Comparison of ENCODE assay signal across 10 mouse cellular contexts in the genomic region with DNA sequence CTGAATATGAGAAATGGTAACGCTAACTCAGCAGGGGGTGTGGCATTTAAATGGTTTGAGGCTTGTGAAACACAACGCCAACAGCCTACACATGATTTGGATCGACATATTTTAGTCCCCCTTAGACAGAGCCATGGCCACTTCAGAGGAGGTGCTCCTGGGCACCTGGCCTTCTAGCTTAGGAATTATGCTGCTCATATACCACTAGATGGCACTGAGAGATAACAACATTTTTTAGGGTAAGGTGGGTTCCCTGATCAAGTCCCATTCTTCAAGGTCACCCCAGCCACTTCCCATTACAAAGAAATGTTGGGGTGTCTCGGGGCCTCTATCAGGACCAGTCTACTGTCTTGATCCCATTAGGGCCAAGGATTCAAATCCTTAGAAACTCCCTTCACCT.
DNase-seq lines count a peak whose midpoint lies in the region; ATAC-seq and TF ChIP-seq lines count a peak whose summit lies in the region.
"Had no signal": no experiment of that assay in that cellular context is flagged by ENCODE, and none has a peak within 500 bp of the region (broad histone marks: within the 10 kb centered on the region; RNA-seq: fewer than 3 reads in every experiment).

No protein-coding gene starts in this region.

- no peak for TF ChIP-seq POLR2A in limb, embryonic 14.5 days (IDR thresholded peaks at IDR 0.05; ENCODE audit: borderline replicate concordance, extremely low read depth, insufficient read depth, insufficient read length)

- no peak for ATAC-seq in embryonic facial prominence, embryonic 11.5 days (replicated peaks; ENCODE audit: insufficient number of reproducible peaks, low FRiP score, low TSS enrichment, low read depth)
- ATAC-seq in limb, embryonic 14.5 days (ENCODE audit: low FRiP score, low read depth), result no peak
- ATAC-seq in Patski, result no peak
- peak; percentile 64 for ATAC-seq in hindbrain, postnatal 0 days

- no peak overlapping the region for H3K4me2 ChIP-seq in embryonic facial prominence, embryonic 11.5 days (ENCODE audit: low read depth, low read length)
- H3K4me2 ChIP-seq in limb, embryonic 14.5 days (replicated peaks; ENCODE audit: low read depth, low read length, severe bottlenecking), result no peak overlapping the region
- H3K4me2 ChIP-seq in hindbrain, postnatal 0 days (ENCODE audit: low read depth, low read length), result no peak overlapping the region

- H3K9me3 ChIP-seq in embryonic facial prominence, embryonic 11.5 days (replicated peaks; ENCODE audit: control insufficient read depth, low read length), result no peaks in the 10 kb centered on the region
- H3K9me3 ChIP-seq in embryonic facial prominence, embryonic 10.5 days, result no peaks in the 10 kb centered on the region
- H3K9me3 ChIP-seq in limb, embryonic 14.5 days (ENCODE audit: control insufficient read depth, low read length), result no peaks in the 10 kb centered on the region
- H3K9me3 ChIP-seq in limb, embryonic 10.5 days (replicated peaks), result no peaks in the 10 kb centered on the region
- H3K9me3 ChIP-seq in hindbrain, postnatal 0 days (ENCODE audit: low read length), result no peaks in the 10 kb centered on the region

- no peak overlapping the region for H3K27ac ChIP-seq in embryonic facial prominence, embryonic 11.5 days (replicated peaks; ENCODE audit: low read depth, low read length)
- no peak overlapping the region for H3K27ac ChIP-seq in embryonic facial prominence, embryonic 10.5 days (replicated peaks)
- no peak overlapping the region for H3K27ac ChIP-seq in limb, embryonic 14.5 days (replicated peaks; ENCODE audit: low read depth, low read length)
- H3K27ac ChIP-seq in limb, embryonic 10.5 days, result no peak overlapping the region
- no peak overlapping the region for H3K27ac ChIP-seq in hindbrain, postnatal 0 days

- CTCF ChIA-PET in Patski (lab: Charles Lee), result interaction anchor here (0.6 to 1.5 kb wide), 8 partner anchors 8 to 748 kb away, joined by 3 to 12 read pairs (median 3); partner anchors contain the start of gene Dcp1b

- no peaks in the 10 kb centered on the region for H3K4me1 ChIP-seq in embryonic facial prominence, embryonic 11.5 days (ENCODE audit: control insufficient read depth, insufficient read depth, low read length)
- 0 out of 2 replicates have a peak, but pooled peaks cover 3% of the 10 kb centered on the region for H3K4me1 ChIP-seq in embryonic facial prominence, embryonic 10.5 days
- no peaks in the 10 kb centered on the region for H3K4me1 ChIP-seq in limb, embryonic 14.5 days (ENCODE audit: control insufficient read depth, insufficient read depth, low read length)
- H3K4me1 ChIP-seq in limb, embryonic 10.5 days, result 0 out of 2 replicates have a peak, but pooled peaks cover 3% of the 10 kb centered on the region
- 0 out of 2 replicates have a peak, but pooled peaks cover 4% of the 10 kb centered on the region for H3K4me1 ChIP-seq in hindbrain, postnatal 0 days (ENCODE audit: insufficient read depth, low read length)

- peak; percentile 25 for DNase-seq in embryonic facial prominence, embryonic 11.5 days (ENCODE audit: low spot score)
- DNase-seq in embryonic facial prominence, embryonic 10.5 days (ENCODE audit: low spot score), result no peak
- peak; percentile 29 for DNase-seq in limb, embryonic 14.5 days (ENCODE audit: low spot score)
- no peak for DNase-seq in limb, embryonic 10.5 days (ENCODE audit: low spot score)
- DNase-seq in Patski (ENCODE audit: low read depth, low spot score), result no peak
- peak; percentile 67 for DNase-seq in hindbrain, postnatal 0 days (ENCODE audit: low spot score)
- no peak for DNase-seq in right cerebral cortex, postnatal 25 days
- no peak for DNase-seq in thymus, postnatal 10 days (ENCODE audit: low spot score in 2 of 2)
- DNase-seq: gastrocnemius, postnatal 10 days; lung, postnatal 10 days had no signal

- no peak overlapping the region for H3K9ac ChIP-seq in embryonic facial prominence, embryonic 11.5 days (replicated peaks; ENCODE audit: low read length)
- no peak overlapping the region for H3K9ac ChIP-seq in limb, embryonic 14.5 days (ENCODE audit: low read depth, low read length, severe bottlenecking)
- H3K9ac ChIP-seq in hindbrain, postnatal 0 days (replicated peaks; ENCODE audit: low read length), result no peak overlapping the region

- TF ChIP-seq CTCF in Patski (IDR thresholded peaks at IDR 0.05), result peak; percentile 71
- TF ChIP-seq CTCF in hindbrain, postnatal 0 days (IDR thresholded peaks at IDR 0.05; ENCODE audit: low read depth), result peak; percentile 79

- in situ Hi-C loops in Patski (cut with MboI; ENCODE audit: low pct_unique_long_range_greater_than_20kb), result loop anchor here (10.0 kb wide), 1 partner anchor 809 kb away; no protein-coding TSS in a partner anchor

- WGBS in embryonic facial prominence, embryonic 11.5 days, result 56% methylated on average over 4 of the region's 4 CpGs
- WGBS in embryonic facial prominence, embryonic 10.5 days, result 66% methylated on average over 4 of the region's 4 CpGs
- 52% methylated on average over 4 of the region's 4 CpGs for WGBS in limb, embryonic 14.5 days
- 64% methylated on average over 4 of the region's 4 CpGs for WGBS in limb, embryonic 10.5 days
- WGBS in hindbrain, postnatal 0 days, result 46% methylated on average over 4 of the region's 4 CpGs

- no peak overlapping the region for H3K4me3 ChIP-seq in embryonic facial prominence, embryonic 11.5 days (ENCODE audit: low read depth, low read length)
- no peak overlapping the region for H3K4me3 ChIP-seq in embryonic facial prominence, embryonic 10.5 days
- H3K4me3 ChIP-seq in limb, embryonic 14.5 days (replicated peaks; ENCODE audit: low read length), result no peak overlapping the region
- H3K4me3 ChIP-seq in limb, embryonic 10.5 days, result no peak overlapping the region
- no peak overlapping the region for H3K4me3 ChIP-seq in hindbrain, postnatal 0 days (ENCODE audit: low read length)

- no peaks in the 10 kb centered on the region for H3K27me3 ChIP-seq in embryonic facial prominence, embryonic 11.5 days (ENCODE audit: control insufficient read depth, insufficient read depth, low read length)
- H3K27me3 ChIP-seq in embryonic facial prominence, embryonic 10.5 days (replicated peaks; ENCODE audit: low read depth, poor library complexity, severe bottlenecking), result no peaks in the 10 kb centered on the region
- no peaks in the 10 kb centered on the region for H3K27me3 ChIP-seq in limb, embryonic 14.5 days (ENCODE audit: control insufficient read depth, insufficient read depth, low read length)
- no peaks in the 10 kb centered on the region for H3K27me3 ChIP-seq in limb, embryonic 10.5 days (ENCODE audit: low read depth, poor library complexity, severe bottlenecking)
- H3K27me3 ChIP-seq in Patski, result no peaks in the 10 kb centered on the region
- no peaks in the 10 kb centered on the region for H3K27me3 ChIP-seq in hindbrain, postnatal 0 days (ENCODE audit: insufficient read depth, low read length)

- POLR2A ChIA-PET in Patski (lab: Charles Lee), result no interaction called here

- no peaks in the 10 kb centered on the region for H3K36me3 ChIP-seq in embryonic facial prominence, embryonic 11.5 days (replicated peaks; ENCODE audit: control insufficient read depth, insufficient read depth, low read depth, low read length)
- no peaks in the 10 kb centered on the region for H3K36me3 ChIP-seq in embryonic facial prominence, embryonic 10.5 days (replicated peaks)
- H3K36me3 ChIP-seq in limb, embryonic 14.5 days (ENCODE audit: control insufficient read depth, insufficient read depth, low read length), result 0 out of 2 replicates have a peak, but pooled peaks cover 8% of the 10 kb centered on the region
- H3K36me3 ChIP-seq in limb, embryonic 10.5 days, result no peaks in the 10 kb centered on the region
- H3K36me3 ChIP-seq in hindbrain, postnatal 0 days (ENCODE audit: insufficient read depth, low read length), result no peaks in the 10 kb centered on the region; the same call in 1 of the 2 replicates

Comparison
In these comparisons a context has a peak if more than half of its experiments do, and no peak if none do; other contexts are left out.
1. DNase-seq: peak in embryonic facial prominence, embryonic 11.5 days (single experiment), limb, embryonic 14.5 days (single experiment) and hindbrain, postnatal 0 days (single experiment); none in embryonic facial prominence, embryonic 10.5 days (single experiment), limb, embryonic 10.5 days (single experiment), Patski (single experiment), right cerebral cortex, postnatal 25 days (single experiment) and thymus, postnatal 10 days (0 of 2).